Mouse (Mus musculus) left cerebral cortex, postnatal 10 days (tissue): ENCODE results near the gene Dlgap5. TPM values are rescaled to one million over a fixed set of nuclear protein-coding genes. Genes with fewer than 3 reads are reported as not detected.
"Not testable (repeated sequence)": the region's sequence is repeated elsewhere in the genome, so short reads cannot be mapped to it uniquely, and the experiment has no call there.

Experiments used
- DNase-seq, 2 experiments: peaks; one replicate each; pipeline ENCODE4 v3.0.0; 2021 to 2022; ENCODE audit warnings: low spot score in 2 of 2, mixed read lengths in 1 of 2; ENCODE audit errors: extremely low spot score in 1 of 2
- intact Hi-C: fragments of 180-260 bp; cut with DNase I; formaldehyde crosslinking; loops from one replicate; pipeline ENCODE4 v1.15.1; 2025
- total RNA-seq, 2 experiments: library from RNA; stranded (reverse); gene quantifications; 2 replicates each; pipeline ENCODE4 v1.2.3; 2021

Dlgap5 gene
- total RNA-seq: 1 to 10 TPM; 1.6 to 1.7 TPM

DNA sequence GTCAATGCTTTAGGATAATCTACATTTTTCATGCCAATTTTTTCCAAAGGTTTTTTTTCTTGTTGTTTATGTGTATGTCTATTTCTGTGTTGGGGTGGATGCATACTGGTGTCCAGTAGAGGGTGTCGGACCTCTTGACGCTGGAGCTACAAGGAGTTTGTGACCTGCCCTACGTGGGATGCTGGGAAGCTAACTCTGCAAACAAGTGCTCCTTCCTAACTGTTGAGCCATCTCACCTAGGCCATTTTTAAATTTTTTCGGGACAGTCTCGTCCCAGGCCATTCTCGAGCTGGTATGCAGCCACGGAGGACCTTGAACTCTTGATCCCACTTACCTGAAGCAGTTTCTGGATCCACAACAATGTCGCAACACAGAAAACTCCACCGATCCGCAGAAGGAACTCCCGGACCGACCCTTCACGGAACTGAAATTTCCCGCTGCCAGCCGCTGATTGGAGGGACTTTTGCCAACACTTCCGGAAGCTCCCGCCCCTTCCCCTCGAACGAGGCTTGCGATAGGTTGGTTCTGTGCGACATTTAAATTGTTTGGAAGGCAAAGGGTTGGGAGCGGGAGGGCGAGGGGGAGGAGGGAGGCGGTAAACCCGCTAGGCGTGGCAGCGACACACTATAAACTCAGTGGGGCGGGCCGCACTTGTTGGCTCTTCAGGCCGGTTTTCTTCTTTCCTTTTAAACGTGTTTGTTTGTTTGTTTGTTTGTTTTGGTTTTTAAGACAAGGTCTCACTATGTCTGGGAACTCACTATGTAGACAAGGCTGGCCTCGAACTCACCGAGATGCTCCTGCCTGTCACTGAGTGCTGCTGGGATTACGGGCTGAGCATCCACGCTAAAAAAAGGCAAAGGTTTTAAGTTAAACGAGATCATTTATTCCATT is at the start of gene Dlgap5:
Gene Dlgap5, minus strand, starts transcription at position 633 of the 891 bp plus-strand sequence.
- intact Hi-C loops: no loop called here
- DNase-seq: peak; percentile 90 to 92

DNA sequence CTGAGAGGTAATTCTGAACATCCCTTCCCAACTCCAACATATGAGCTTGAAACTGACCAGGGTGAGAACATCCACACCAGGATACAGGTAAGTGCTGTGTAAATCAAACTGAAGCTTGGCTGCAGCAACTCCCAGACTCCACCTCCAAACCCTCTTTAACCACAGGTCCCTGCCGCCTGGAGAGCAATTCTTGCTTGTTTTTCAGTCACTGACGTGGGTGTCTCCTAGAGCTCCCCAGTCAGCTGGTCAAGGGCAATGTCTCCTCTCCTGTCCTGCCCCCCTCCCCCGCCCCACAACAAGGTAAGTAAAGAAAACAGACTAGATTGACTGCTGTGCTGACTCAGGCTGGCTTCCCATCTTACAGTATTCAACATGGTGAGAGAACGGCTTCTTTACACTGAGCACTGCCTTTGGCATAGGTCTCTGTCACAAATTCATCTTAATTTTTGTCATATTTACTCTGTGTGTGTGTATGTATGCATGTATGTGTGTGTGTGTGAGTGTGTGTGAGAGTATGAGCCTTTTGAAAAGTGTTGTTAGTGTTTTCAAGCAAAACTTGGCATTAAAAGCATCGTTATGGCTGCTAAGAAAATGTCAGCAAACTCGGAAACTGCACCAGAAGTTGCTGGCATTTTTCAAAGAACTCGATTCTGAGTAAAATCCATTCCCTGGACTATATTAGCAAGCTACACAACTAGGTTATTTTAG is 47.4 kb upstream of the Dlgap5 start:
- intact Hi-C loops: no loop called here
- no peak for DNase-seq

DNA sequence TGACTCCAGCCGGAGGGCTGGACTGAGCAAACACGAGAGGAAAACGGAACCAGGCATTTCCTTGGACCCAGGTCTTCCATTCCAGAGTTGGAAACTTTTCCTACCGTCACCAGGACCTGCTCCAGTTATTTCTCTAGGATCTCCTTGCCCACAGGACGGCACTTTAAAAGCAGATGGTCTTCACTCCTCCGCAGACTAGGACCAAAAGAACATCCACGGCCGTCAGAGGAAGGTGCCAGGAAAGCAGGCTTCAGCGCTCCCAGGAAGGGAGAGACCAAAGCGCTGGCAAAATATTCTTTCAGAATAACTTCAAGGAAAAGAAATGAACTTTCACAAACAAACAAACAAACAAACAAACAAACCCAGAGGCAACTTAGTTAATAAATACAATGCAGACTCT is 46.2 kb upstream of the Dlgap5 start:
- DNase-seq: no peak
- intact Hi-C loops: no loop called here

DNA sequence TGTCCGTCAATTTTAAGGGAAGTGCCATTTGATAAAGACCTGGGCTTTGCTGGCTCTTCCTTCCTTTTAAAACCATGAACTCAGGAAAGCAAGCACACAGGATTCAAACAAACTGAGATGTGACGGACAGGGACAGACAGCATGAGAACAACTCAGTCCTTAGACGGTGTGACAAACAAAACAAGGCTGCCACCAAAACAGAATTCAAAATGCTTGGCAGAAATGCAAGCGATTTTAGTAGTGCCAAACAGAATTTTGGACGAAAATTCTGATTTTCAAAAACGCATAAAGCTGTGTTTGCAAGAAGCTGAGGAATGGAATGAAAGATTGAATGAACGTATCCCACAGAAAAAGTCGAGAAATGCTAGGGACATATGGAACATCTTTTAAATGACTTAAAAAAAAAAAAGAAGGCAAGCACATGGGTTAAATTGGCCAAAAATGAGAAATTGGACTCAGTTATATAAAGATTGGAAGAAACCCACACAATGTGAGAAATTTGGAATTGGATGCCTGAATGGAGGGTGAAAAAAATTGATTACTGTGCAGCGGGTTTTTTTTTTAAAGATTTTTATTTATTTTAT is 44.8 kb upstream of the Dlgap5 start:
- no peak for DNase-seq
- intact Hi-C loops: no loop called here

DNA sequence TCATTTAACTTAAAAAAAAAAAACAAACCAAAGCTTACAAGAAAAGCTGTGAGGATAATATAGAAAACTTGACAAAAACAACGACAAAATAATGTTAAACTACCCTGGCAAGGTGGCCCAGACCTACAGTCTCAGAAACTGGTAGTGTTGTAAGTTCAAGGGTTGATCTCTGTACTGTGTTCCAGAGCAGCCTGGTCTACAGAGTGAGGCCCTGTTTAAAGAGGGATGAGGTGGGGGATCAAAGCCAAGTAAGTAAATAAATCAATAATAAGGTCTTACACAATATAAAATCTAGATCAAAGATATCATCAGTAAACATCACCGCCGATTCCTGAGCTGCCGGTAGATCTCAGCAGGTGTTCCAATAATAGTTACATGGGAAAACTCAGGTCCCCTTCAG is 44.2 kb upstream of the Dlgap5 start:
- DNase-seq: no peak
- intact Hi-C loops: no loop called here

DNA sequence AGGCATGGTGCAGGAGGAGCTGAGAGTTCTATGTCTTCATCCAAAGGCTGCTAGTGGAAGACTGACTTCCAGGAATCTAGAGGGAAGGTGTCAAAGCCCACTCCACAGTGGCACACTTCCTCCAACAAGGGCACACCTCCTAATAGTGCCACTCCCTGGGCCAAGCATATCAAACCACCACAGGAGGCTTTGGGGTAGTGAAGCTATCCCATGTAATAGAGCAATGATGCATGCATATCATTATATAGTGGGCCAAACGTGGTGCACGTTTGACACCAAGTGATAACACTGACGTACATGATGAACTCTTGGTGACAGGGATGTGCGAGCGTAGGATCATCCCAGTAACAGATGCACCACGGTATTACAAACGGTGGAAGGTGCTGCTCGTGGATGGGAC is 43.8 kb upstream of the Dlgap5 start:
- intact Hi-C loops: no loop called here
- DNase-seq: no peak

DNA sequence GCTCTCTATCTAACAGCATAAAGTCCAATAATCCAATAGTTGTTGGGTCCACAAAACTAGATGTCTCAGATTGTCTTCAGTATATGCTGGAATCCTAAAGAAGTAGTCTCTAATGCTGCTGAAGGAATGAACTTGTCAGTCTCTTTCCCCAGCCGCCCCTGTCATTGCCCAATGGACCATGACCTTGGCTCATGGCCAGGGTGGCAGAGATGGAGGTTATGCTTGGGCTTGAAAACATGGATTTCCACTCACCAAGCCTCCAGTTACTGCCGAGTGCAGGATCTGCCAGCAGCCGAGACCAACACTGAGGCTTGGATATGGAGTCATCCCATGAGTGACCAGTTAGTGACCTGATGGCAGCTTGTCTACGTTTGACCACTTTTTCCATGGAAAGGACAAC is 41.3 kb upstream of the Dlgap5 start:
- no peak for DNase-seq
- intact Hi-C loops: no loop called here

DNA sequence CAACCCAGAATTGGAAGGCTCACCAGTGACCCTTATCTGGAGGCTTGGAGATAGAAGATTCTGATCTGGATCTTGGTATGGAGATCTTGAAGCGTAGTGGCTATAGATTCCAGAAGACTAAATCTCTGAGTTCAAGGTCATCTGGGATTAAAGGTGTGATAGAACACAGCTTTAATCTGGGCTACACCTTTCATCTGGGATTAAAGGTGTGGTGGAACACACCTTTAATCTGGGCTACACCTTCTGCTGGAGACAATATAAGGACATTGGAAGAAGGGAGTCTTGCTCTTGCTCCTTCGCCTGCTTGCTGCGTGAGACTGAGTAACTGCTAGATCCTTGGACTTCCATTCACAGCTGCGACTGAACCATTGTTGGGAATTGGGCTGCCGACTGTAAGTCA is 31.9 kb upstream of the Dlgap5 start, which contains the start of gene Fbxo34:
Gene Fbxo34, plus strand, starts transcription at position 301 of the 400 bp plus-strand sequence.
- not testable (repeated sequence) for DNase-seq

DNA sequence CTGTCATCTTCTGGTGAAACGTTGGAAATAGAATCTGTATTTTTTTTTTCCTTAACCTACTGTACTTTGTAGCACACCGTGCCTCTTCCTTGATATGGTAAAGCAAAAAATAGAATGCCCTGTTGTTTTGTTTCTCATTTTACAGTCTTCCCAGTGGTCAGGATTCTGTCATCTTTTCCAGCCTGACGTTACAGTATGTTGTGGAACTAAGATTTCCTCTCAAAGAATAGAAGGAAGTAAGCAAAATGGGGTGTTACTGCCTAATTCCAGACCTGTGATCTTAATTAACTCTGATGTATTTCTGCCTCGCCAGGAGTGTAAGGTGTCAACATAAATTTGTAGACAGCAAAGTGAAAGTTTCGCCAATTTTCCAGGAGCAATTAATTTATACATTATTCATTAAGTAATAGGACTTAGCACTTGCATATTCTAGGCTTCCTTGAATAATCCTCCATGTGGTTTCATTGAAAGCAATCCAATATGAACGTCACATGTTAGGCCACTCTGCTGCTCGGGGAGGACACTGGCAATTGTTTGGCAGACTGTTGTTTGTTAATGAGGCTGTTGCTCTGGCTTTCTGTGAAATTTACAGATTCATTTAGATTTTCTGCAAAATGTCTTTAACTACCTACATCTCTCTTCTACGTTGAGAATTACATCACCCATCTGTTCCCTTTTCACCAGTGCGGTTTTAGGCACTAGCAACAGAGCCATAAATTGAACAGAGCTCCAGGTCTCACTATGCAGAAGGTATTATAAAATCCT is 27.3 kb upstream of the Dlgap5 start:
- no peak for DNase-seq
- intact Hi-C loops: no loop called here

More for the DNA sequence above, 31.9 kb upstream of the Dlgap5 start, which contains the start of gene Fbxo34:
- intact Hi-C loops: not testable (repeated sequence)

DNA sequence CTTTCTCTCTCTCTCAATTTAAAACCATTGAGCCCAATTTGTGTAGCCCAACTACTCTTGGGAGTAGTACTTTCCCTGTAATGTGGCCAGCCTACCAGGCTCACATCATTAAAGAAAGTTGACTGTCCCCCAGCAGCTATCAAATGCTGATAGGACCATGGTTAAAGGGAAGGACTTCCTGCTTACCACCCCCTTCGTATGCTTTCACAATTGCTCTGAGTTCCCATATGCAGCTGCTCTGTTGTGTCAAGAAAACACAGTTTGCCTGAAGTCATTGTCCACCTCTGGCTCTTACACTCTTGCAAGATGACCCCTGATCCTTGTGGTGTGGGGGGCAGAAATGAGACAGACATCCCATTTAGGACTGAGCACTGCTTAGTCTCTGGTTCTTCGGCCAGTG is 26.7 kb upstream of the Dlgap5 start:
- intact Hi-C loops: no loop called here
- DNase-seq: no peak

DNA sequence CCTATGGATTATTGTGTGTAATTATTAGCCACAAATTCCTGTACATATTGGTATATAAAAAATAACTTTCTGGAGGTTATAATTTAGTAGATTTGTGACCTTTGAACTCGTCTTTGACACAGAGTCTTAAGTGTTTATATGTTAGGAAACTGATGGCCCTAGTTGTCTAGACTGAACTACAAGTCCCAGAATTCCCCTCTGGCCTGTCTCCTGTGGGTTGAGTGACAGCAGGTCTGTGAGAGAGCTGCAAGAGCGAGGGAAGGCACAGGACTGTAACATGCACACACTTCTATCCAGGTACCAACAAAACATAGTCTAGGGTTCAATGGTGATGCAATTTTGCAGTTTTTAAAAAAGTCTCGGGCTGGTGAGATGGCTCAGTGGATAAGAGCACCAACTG is 20.7 kb upstream of the Dlgap5 start:
- DNase-seq: no peak
- intact Hi-C loops: no loop called here

DNA sequence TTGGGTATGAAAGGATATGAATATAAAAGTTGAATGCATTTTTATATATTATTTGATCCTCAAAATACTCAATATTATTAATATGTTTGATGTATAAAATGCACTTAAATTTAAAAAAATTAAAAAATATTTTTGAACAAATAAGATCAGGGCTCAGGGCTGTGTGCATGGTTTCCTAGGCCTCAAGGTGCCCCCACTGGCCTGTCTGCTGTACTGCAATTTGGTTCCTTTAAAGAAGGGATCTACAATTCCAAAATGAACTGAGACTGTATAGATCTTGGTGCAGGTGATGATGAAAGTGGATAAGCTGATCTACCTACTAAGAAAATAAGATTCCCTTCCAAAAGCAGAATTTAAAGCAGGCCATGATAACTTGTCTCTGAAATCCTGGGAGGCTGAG is 14.8 kb upstream of the Dlgap5 start:
- intact Hi-C loops: no loop called here

DNA sequence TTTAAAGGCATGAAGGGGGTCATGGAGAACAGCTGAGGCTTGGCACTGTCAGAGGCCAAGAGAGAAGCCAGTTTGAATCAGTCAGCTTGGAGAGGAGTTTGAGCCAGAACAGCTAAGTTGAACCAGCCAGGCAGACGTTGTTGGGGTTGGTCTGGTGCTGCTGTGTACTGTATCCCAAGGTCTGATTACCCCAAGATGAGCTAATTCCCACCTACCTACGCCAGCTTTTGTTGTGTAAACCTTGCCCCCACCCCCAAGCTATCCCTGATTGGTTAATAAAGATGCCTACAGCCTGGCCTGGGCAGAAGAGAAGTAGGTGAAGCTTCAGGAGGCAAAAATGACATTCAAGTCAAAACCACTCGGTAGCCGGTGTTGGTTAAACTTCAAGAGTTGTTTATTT is 4.3 kb upstream of the Dlgap5 start:
- intact Hi-C loops: no loop called here

More for the DNA sequence above, 14.8 kb upstream of the Dlgap5 start:
- no peak for DNase-seq

DNA sequence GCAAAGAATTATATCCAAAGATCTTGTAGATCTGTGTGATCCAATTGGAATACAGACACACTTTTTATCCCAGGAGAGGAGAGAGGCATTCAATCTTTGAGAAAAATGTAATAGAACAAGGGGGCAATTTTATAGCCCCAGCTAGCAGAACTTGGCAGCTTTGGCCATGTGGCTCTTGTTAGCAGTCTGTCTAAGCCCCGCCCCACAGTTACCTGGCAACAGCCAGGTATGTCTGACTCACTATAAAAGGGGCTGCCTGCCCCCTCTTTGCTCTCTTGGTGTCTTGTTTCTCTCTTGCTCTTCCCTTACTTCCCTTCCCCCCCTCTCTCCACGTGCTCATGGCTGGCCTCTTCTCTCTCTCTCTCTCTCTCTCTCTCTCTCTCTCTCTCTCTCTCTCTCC is 3.4 kb upstream of the Dlgap5 start:
- DNase-seq: no peak
- intact Hi-C loops: no loop called here

More for the DNA sequence above, 4.3 kb upstream of the Dlgap5 start:
- DNase-seq: no peak

DNA sequence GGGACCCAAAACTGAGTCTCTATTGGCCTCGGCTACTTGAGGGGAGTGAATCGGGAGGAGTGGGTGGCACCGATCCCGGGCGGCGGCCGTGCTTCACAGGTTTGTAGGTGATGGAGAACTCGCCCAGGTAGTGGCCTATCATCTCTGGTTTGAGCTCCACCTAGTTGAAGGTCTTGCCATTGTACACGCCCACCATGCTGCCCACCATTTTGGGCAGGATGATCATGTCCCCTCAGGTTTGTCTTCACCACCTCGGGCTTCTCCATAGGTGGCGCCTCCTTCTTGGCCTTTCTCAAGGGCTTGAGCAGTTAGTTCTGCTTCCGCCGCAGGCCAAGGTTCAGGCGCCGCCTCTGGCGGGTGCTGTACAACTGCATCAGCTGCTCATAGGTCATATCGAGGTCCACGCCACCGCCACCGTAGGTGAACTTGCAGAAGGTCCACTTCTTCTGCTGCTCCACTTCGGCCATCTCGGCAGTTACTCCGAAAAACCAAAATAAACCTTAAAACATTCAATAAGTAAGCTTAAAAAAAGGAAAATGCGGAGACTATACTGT is 1.6 kb upstream of the Dlgap5 start:
- no peak for DNase-seq
- intact Hi-C loops: no loop called here

DNA sequence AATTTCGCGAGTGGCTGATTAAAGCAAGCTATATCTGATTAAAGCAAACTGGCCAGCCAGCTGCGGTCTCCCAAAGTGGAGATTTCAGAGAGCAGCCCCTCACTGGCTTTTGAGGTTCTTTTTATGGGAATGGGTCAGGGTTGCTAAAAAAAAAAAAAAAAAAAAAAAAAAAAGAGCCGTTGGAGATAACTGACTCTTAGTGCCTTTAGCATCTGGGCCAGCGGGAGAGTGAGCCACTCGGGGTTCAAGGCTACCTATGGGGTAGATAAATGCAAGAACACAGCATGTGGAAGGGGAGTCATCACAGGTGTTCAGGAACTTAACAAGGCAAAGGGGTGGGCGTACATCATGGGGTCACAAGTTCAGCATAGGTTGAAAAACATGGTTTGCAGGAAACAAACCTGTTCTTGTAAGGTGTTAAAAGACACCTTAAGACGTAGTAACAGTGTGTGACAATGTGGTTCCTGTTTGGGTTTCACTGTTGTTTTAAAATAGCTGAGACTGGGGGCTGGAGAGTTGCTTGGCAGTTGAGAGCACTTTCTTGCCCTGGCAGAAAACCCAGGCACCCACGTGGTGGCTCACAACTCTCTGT is 923 bp upstream of the Dlgap5 start:
- intact Hi-C loops: no loop called here
- DNase-seq: no peak

DNA sequence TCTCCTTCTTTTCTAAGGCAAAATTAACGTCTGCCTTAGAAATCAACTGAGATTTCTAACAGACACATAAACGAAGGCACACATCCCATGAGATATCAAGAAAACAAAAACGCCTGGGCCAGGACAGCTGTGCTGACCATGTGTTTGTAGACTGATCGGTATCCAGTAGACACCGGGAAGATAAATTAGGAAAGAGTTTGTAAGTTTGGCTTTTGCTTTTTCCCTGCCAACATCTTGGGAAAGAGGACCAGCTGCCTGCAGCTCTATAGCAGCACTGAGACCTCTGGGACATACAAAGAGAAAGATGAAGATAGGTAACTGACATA is 422 bp upstream of the Dlgap5 start:
- intact Hi-C loops: no loop called here
- DNase-seq: no peak

DNA sequence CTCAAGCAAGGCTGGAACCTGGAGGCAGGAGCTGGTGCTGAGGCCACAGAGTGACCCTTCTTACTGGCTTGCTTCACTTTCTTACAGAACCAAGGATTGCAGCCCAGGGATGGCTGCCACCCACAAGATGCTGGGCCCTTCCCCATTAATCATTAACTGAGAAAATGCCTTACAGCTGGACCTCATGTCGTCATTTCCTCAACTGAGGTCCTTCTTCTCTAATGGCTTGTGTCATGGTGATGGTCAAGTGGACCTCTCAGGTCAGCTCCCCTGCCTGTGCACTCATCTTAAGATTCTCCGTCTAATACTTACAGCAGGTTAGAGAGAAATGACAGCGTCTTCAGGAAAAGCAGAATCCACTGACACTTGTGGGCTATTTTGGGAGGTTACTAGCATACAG is 861 bp downstream of the Dlgap5 start:
- no peak for DNase-seq
- intact Hi-C loops: no loop called here

DNA sequence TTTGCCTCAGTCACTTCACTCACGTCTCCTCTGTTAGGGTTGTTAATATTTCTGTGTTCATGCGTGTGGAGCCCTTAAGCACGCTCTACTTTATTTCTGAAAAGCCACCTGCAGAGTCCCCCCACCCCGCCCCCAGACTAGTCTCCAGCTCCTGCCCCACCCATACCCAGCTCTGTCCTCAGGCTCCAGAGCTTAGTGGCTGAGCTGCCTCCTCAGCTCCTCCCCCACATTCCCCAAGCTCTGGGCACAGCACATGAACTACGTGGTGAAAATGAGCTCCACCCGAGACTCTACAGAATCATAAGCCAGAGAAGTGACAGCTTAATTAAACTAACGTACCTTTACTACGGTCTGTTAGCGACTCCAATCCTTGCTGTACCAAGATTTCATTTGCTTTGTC is 12.2 kb downstream of the Dlgap5 start:
- DNase-seq: no peak
- intact Hi-C loops: no loop called here
